Mouse (Mus musculus) MEL (cell line): ENCODE data around the gene Sema5a. TPM values are rescaled to one million over a fixed set of nuclear protein-coding genes. Genes with fewer than 3 reads are reported as not detected.

Source experiments
- DNase-seq: peaks from one replicate; pipeline ENCODE4 v3.0.0; 2011; ENCODE audit warnings: low read depth, low spot score
- H3K27ac ChIP-seq: 2 replicates; pipeline ENCODE4 v1.5.1; 2012; ENCODE audit warnings: low read depth, mild to moderate bottlenecking, control low read depth, low read length, moderate library complexity; ENCODE audit not compliant: control insufficient read depth
- H3K27me3 ChIP-seq, 2 experiments: fragments of 150-350 bp in 1 of 2; sonication (generic) in 1 of 2; 2 replicates each; pipeline ENCODE4 v1.6.1; 2012; ENCODE audit warnings: low read length in 2 of 2, mild to moderate bottlenecking in 2 of 2, improper control_type of control experiment in 1 of 2, moderate library complexity in 1 of 2; ENCODE audit not compliant: insufficient read depth in 2 of 2, control insufficient read depth in 1 of 2
- H3K36me3 ChIP-seq, 2 experiments: 2 replicates each; pipeline ENCODE4 v1.6.1; 2012 to 2014; ENCODE audit warnings: low read length in 2 of 2, improper control_type of control experiment in 1 of 2, inconsistent platforms in 1 of 2, mild to moderate bottlenecking in 1 of 2; ENCODE audit not compliant: insufficient read depth in 2 of 2, control insufficient read depth in 1 of 2
- H3K4me1 ChIP-seq, 2 experiments: fragments of 150-350 bp in 1 of 2; sonication (generic) in 1 of 2; 2 replicates each; pipeline ENCODE4 v1.6.1; 2012; ENCODE audit warnings: low read length in 2 of 2, improper control_type of control experiment in 1 of 2, mild to moderate bottlenecking in 1 of 2; ENCODE audit not compliant: insufficient read depth in 2 of 2, control insufficient read depth in 1 of 2
- H3K4me3 ChIP-seq, 2 experiments: fragments of 150-350 bp in 1 of 2; sonication (generic) in 1 of 2; 2 replicates each; pipeline ENCODE4 v1.5.1; 2012; ENCODE audit warnings: low read depth in 2 of 2, low read length in 2 of 2, mild to moderate bottlenecking in 2 of 2, moderate library complexity in 2 of 2, control low read depth in 1 of 2, improper control_type of control experiment in 1 of 2; ENCODE audit not compliant: control insufficient read depth in 1 of 2, insufficient read depth in 1 of 2
- H3K79me2 ChIP-seq: 2 replicates; pipeline ENCODE4 v1.6.1; 2012; ENCODE audit warnings: mild to moderate bottlenecking, low read length, moderate library complexity; ENCODE audit not compliant: control insufficient read depth, poor library complexity, insufficient read depth
- H3K9ac ChIP-seq: 2 replicates; pipeline ENCODE4 v1.6.1; 2012; ENCODE audit warnings: low read depth, mild to moderate bottlenecking, control low read depth, low read length, moderate library complexity; ENCODE audit not compliant: control insufficient read depth, poor library complexity, severe bottlenecking
- H3K9me3 ChIP-seq: fragments of 150-350 bp; sonication (generic); replicated peaks from 2 replicates; pipeline ENCODE4 v1.6.1; 2012; ENCODE audit warnings: mild to moderate bottlenecking, low read length, improper control_type of control experiment, moderate library complexity; ENCODE audit not compliant: insufficient read depth
- BHLHE40 ChIP-seq: IDR thresholded peaks from 2 replicates; pipeline ENCODE4 v1.6.1; 2012; ENCODE audit warnings: low read depth, mild to moderate bottlenecking, inconsistent platforms, low read length, improper control_type of control experiment, borderline replicate concordance
- CHD1 ChIP-seq: IDR thresholded peaks from 2 replicates; pipeline ENCODE4 v1.6.1; 2012; ENCODE audit warnings: low read depth, mild to moderate bottlenecking, inconsistent platforms, low read length, improper control_type of control experiment
- CTCF ChIP-seq, 3 experiments: IDR thresholded peaks in 2 of 3; conservative IDR thresholded peaks in 1 of 3; 2 replicates each; pipeline ENCODE4 v1.5.1; 2011 to 2012; ENCODE audit warnings: low read length in 3 of 3, low read depth in 2 of 3, mild to moderate bottlenecking in 2 of 3, improper control_type of control experiment in 1 of 3, inconsistent platforms in 1 of 3, mixed read lengths in 1 of 3, moderate library complexity in 1 of 3; ENCODE audit not compliant: control insufficient read depth in 1 of 3, insufficient read depth in 1 of 3, poor library complexity in 1 of 3, severe bottlenecking in 1 of 3
- E2F4 ChIP-seq: IDR thresholded peaks from 2 replicates; pipeline ENCODE4 v1.6.1; 2011; ENCODE audit warnings: low read depth, low read length, improper control_type of control experiment, borderline replicate concordance
- ELF1 ChIP-seq: IDR thresholded peaks from 2 replicates; pipeline ENCODE4 v1.6.1; 2014; ENCODE audit warnings: low read depth, mild to moderate bottlenecking, inconsistent platforms, low read length, improper control_type of control experiment, moderate library complexity
- GABPA ChIP-seq: IDR thresholded peaks from 2 replicates; pipeline ENCODE4 v1.6.1; 2012; ENCODE audit warnings: low read depth, mild to moderate bottlenecking, inconsistent platforms, low read length, improper control_type of control experiment, moderate library complexity
- GATA1 ChIP-seq: IDR thresholded peaks from 2 replicates; pipeline ENCODE4 v1.6.1; 2011; ENCODE audit warnings: low read depth, low read length, improper control_type of control experiment
- HCFC1 ChIP-seq: IDR thresholded peaks from 2 replicates; pipeline ENCODE4 v1.6.1; 2012; ENCODE audit warnings: low read depth, mild to moderate bottlenecking, inconsistent platforms, low read length, improper control_type of control experiment, moderate library complexity
- JUND ChIP-seq: IDR thresholded peaks from 2 replicates; pipeline ENCODE4 v1.6.1; 2011; ENCODE audit warnings: low read depth, mild to moderate bottlenecking, improper control_type of control experiment, low read length
- NELFE ChIP-seq: IDR thresholded peaks from 2 replicates; pipeline ENCODE4 v1.6.1; 2011; ENCODE audit warnings: low read depth, low read length, improper control_type of control experiment
- POLR2AphosphoS2 ChIP-seq: IDR thresholded peaks from 2 replicates; pipeline ENCODE4 v1.6.1; 2011; ENCODE audit warnings: low read length, improper control_type of control experiment
- POLR2AphosphoS5 ChIP-seq: IDR thresholded peaks from 2 replicates; pipeline ENCODE4 v1.6.1; 2012; ENCODE audit warnings: low read depth, borderline replicate concordance, mild to moderate bottlenecking, inconsistent platforms, low read length, moderate library complexity, mixed read lengths
- RAD21 ChIP-seq: IDR thresholded peaks from 2 replicates; pipeline ENCODE4 v1.6.1; 2011; ENCODE audit warnings: mild to moderate bottlenecking, low read depth, low read length, improper control_type of control experiment
- RCOR1 ChIP-seq: IDR thresholded peaks from 2 replicates; pipeline ENCODE4 v1.6.1; 2012; ENCODE audit warnings: low read depth, mild to moderate bottlenecking, inconsistent platforms, low read length, improper control_type of control experiment
- SIN3A ChIP-seq: IDR thresholded peaks from 2 replicates; pipeline ENCODE4 v1.6.1; 2012; ENCODE audit warnings: low read length, improper control_type of control experiment, inconsistent platforms
- TBP ChIP-seq: IDR thresholded peaks from 2 replicates; pipeline ENCODE4 v1.8.0; 2011; ENCODE audit warnings: low read depth, low read length, improper control_type of control experiment
- ZMIZ1 ChIP-seq: IDR thresholded peaks from 2 replicates; pipeline ENCODE4 v1.6.1; 2012; ENCODE audit warnings: low read depth, mild to moderate bottlenecking, inconsistent platforms, low read length, improper control_type of control experiment, moderate library complexity
- ZNF384 ChIP-seq: IDR thresholded peaks from 2 replicates; pipeline ENCODE4 v1.6.1; 2012; ENCODE audit warnings: low read depth, mild to moderate bottlenecking, inconsistent platforms, low read length, improper control_type of control experiment
- polyA plus RNA-seq, 2 experiments: library from polyadenylated mRNA; stranded (reverse) in 1 of 2; unstranded in 1 of 2; fragments of >175 nt in 1 of 2; fragments of >200 nt in 1 of 2; gene quantifications; 2 replicates each; pipeline versions ENCODE4 v1.2.1 to v1.2.4; 2012; ENCODE audit warnings: low replicate concordance in 2 of 2, low read depth in 1 of 2; ENCODE audit not compliant: insufficient read length in 2 of 2, insufficient read depth in 1 of 2, missing spikeins in 1 of 2
- total RNA-seq: library from RNA; depleted of rRNA; stranded (reverse); fragments of 300-350 nt; gene quantifications from 2 replicates; pipeline ENCODE4 v1.2.3, GENCODE M21; 2012

Sema5a gene
- total and polyA plus RNA-seq, 3 experiments, result not detected

DNA sequence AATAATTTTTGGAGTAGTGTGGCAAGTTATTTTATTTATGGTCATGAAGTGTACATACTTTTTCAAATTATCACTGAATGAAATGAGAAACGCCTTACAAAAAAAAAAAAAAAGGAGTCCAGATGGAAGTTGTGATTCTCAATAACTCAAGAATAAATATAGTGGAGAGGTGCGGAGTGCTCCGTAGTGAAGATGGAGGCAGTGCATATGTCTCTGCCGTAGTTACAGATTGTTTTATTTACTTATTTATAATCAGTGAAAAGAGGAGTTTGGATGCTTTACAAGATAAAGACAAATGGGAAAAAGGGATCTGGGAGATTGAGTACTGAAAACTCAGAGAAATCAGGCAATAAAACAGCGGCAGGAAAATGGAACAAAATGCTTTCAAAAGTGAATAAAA lies 131.7 kb downstream of the Sema5a start:
- TF ChIP-seq CTCF (IDR thresholded peaks at IDR 0.05 in 2 of 3, conservative IDR thresholded peaks at IDR 0.05 in 1 of 3; ENCODE audit: control insufficient read depth in 1 of 3, insufficient read depth in 1 of 3, low read depth in 2 of 3, low read length in 3 of 3, poor library complexity in 1 of 3, severe bottlenecking in 1 of 3), result no peak
- TF ChIP-seq RCOR1, result no peak
- TF ChIP-seq RAD21, result no peak
- TF ChIP-seq SIN3A, result no peak
- TF ChIP-seq JUND, result no peak
- TF ChIP-seq GABPA, result no peak
- TF ChIP-seq ZMIZ1, result no peak
- no peak for TF ChIP-seq POLR2AphosphoS2
- Histone ChIP-seq H3K79me2 (no peaks in the 10 kb centered on the region), H3K4me1 (no peaks in the 10 kb centered on the region), H3K4me3 (no peak overlapping the region), H3K36me3 (no peaks in the 10 kb centered on the region), H3K27me3 (no peaks in the 10 kb centered on the region; a peak in 1 of 4 replicates), H3K27ac (no peak overlapping the region), H3K9ac (no peak overlapping the region), H3K9me3 (no peaks in the 10 kb centered on the region)
- no peak for DNase-seq

- H3K36me3 ChIP-seq, result no peaks in the 10 kb centered on the region
- no peak overlapping the region for H3K4me3 ChIP-seq
- no peak overlapping the region for H3K9ac ChIP-seq
- H3K9me3 ChIP-seq, result no peaks in the 10 kb centered on the region
- no peaks in the 10 kb centered on the region for H3K4me1 ChIP-seq
- TF ChIP-seq E2F4, result no peak
- TF ChIP-seq POLR2AphosphoS5, result no peak
- no peak for TF ChIP-seq RAD21
- no peak for TF ChIP-seq BHLHE40
- TF ChIP-seq GATA1, result no peak
- TF ChIP-seq NELFE, result no peak
- no peak for TF ChIP-seq ZNF384
- no peak for TF ChIP-seq RCOR1
- TF ChIP-seq TBP, result no peak
- TF ChIP-seq HCFC1, result no peak
- TF ChIP-seq ZMIZ1, result no peak
- no peak for TF ChIP-seq ELF1
- TF ChIP-seq CHD1, result no peak
- no peak for TF ChIP-seq GABPA
- TF ChIP-seq, all 39 proteins: peak for 0
- no peaks in the 10 kb centered on the region for H3K79me2 ChIP-seq
- no peaks in the 10 kb centered on the region; a peak in 1 of 4 replicates for H3K27me3 ChIP-seq
- H3K27ac ChIP-seq, result no peak overlapping the region
- no peak for DNase-seq
Measured at GRCm38 (mm10) chr15:32377781-32378180, 133.2 kb downstream of the Sema5a start.
